Mouse (Mus musculus): ENCODE data around the gene Plekhg3. TPM values are rescaled to one million over a fixed set of nuclear protein-coding genes. Genes with fewer than 3 reads are reported as not detected.

Plekhg3 gene
- 1.0 and 1.3 TPM in 2 replicates for polyA plus RNA-seq (2014; fragmentation: Nextera tagmentation; extraction: Ambion mirVana)

- Histone ChIP-seq H3K9ac (ENCODE audit: low read length) (no peak within 1 kb of the TSS), H3K4me3 (ENCODE audit: low read depth, low read length) (no peak within 1 kb of the TSS), H3K9me3 (ENCODE audit: control insufficient read depth, low read length) (no peaks in the 10 kb centered on the region), H3K27me3 (ENCODE audit: control insufficient read depth, insufficient read depth, low read length) (peaks cover 46% of the 10 kb centered on the region), H3K4me2 (ENCODE audit: low read depth, low read length, severe bottlenecking) (no peak within 1 kb of the TSS), H3K36me3 (ENCODE audit: control insufficient read depth, insufficient read depth, low read length) (no peaks in the 10 kb centered on the region), H3K27ac (ENCODE audit: low read depth, low read length) (no peak within 1 kb of the TSS), H3K4me1 (replicated peaks; ENCODE audit: control insufficient read depth, insufficient read depth, low read length) (peaks cover 11% of the 10 kb centered on the region; the same call in 1 of the 2 replicates)
- ATAC-seq (replicated peaks; ENCODE audit: low FRiP score), result no peak
- no peak for DNase-seq (ENCODE audit: low spot score)
- 28% methylated on average over 6 of the region's 6 CpGs for WGBS
These were observed at the start of gene Plekhg3 for GRCm38 (mm10) chr12:76530580-76531139. Plekhg3 (plus strand) TSS chr12:76530891.

DNA sequence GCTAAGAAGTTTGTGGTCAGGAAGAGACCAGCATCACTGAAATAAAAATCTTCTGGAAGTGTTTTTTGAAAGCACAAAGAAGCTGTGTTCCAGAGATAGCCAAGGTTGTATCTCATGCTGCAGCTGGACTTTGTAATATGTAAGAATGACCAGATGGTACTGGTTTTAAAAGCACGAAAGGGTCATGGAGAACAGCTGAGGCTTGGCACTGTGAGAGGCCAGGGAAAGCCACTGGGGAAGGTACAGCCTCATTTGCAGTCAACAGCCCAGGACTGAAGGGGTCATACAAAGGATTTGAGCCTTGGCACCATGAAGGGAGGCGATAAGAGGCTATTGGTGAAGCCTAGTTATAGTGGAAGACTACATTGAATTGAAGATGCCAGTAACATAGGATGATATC lies 48.2 kb upstream of the Plekhg3 start:
- no peak overlapping the region for H3K4me3 ChIP-seq (ENCODE audit: low read depth, low read length)
- H3K27ac ChIP-seq (ENCODE audit: low read depth, low read length), result no peak overlapping the region
- H3K27me3 ChIP-seq (ENCODE audit: control insufficient read depth, insufficient read depth, low read length), result no peaks in the 10 kb centered on the region
- DNase-seq (ENCODE audit: low spot score) (no peak), ATAC-seq (replicated peaks; ENCODE audit: low FRiP score) (no peak)
- no peak overlapping the region for H3K9ac ChIP-seq (ENCODE audit: low read length)
- no peak overlapping the region for H3K4me2 ChIP-seq (ENCODE audit: low read depth, low read length, severe bottlenecking)
- H3K36me3 ChIP-seq (ENCODE audit: control insufficient read depth, insufficient read depth, low read length), result no peaks in the 10 kb centered on the region
- 81% methylated on average over 2 of the region's 2 CpGs for WGBS
- no peaks in the 10 kb centered on the region for H3K9me3 ChIP-seq (ENCODE audit: control insufficient read depth, low read length)
- H3K4me1 ChIP-seq (replicated peaks; ENCODE audit: control insufficient read depth, insufficient read depth, low read length), result no peaks in the 10 kb centered on the region

GRCm38 (mm10) chr12:76482948-76483347 lies 47.7 kb upstream of the Plekhg3 start:
- 94% methylated on average over 2 of the region's 2 CpGs for WGBS
- no peaks in the 10 kb centered on the region for H3K9me3 ChIP-seq (ENCODE audit: control insufficient read depth, low read length)

DNA sequence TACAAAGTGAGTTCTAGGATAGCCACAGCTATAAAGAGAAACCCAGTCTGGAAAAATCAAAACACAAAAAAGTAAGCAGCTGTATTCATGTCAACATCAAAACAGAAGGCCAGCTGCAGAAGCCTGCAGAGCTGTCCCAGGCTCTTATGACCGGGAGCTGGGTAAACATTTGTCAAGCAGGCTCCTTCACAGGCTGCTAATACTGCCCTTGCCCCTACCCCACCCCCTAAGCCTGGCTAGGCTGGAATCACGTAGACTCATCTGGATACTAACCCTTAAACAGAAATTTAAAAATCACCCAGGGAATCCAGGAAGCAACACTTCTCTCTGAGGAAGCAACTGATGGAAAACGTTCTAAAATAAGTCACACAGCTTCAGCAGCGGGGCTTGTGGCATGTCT lies 45.8 kb upstream of the Plekhg3 start:
- 70% methylated on average over 4 of the region's 4 CpGs for WGBS

More at GRCm38 (mm10) chr12:76482948-76483347, 47.7 kb upstream of the Plekhg3 start:
- no peak overlapping the region for H3K9ac ChIP-seq (ENCODE audit: low read length)
- H3K27me3 ChIP-seq (ENCODE audit: control insufficient read depth, insufficient read depth, low read length), result no peaks in the 10 kb centered on the region
- no peak overlapping the region for H3K4me2 ChIP-seq (ENCODE audit: low read depth, low read length, severe bottlenecking)
- H3K36me3 ChIP-seq (ENCODE audit: control insufficient read depth, insufficient read depth, low read length), result no peaks in the 10 kb centered on the region
- DNase-seq (ENCODE audit: low spot score), result no peak
- no peak overlapping the region for H3K27ac ChIP-seq (ENCODE audit: low read depth, low read length)
- no peak for ATAC-seq (replicated peaks; ENCODE audit: low FRiP score)
- H3K4me3 ChIP-seq (ENCODE audit: low read depth, low read length), result no peak overlapping the region
- H3K4me1 ChIP-seq (replicated peaks; ENCODE audit: control insufficient read depth, insufficient read depth, low read length), result no peaks in the 10 kb centered on the region

GRCm38 (mm10) chr12:76485381-76485780 lies 45.3 kb upstream of the Plekhg3 start:
- ATAC-seq (replicated peaks; ENCODE audit: low FRiP score), result no peak
- no peak for DNase-seq (ENCODE audit: low spot score)
- no peaks in the 10 kb centered on the region for H3K36me3 ChIP-seq (ENCODE audit: control insufficient read depth, insufficient read depth, low read length)
- no peaks in the 10 kb centered on the region for H3K9me3 ChIP-seq (ENCODE audit: control insufficient read depth, low read length)
- H3K27ac ChIP-seq (ENCODE audit: low read depth, low read length), result no peak overlapping the region
- no peak overlapping the region for H3K4me3 ChIP-seq (ENCODE audit: low read depth, low read length)
- 58% methylated on average over 11 of the region's 11 CpGs for WGBS
- no peaks in the 10 kb centered on the region for H3K27me3 ChIP-seq (ENCODE audit: control insufficient read depth, insufficient read depth, low read length)
- no peak overlapping the region for H3K4me2 ChIP-seq (ENCODE audit: low read depth, low read length, severe bottlenecking)
- no peak overlapping the region for H3K9ac ChIP-seq (ENCODE audit: low read length)
- H3K4me1 ChIP-seq (replicated peaks; ENCODE audit: control insufficient read depth, insufficient read depth, low read length), result no peaks in the 10 kb centered on the region

More for the DNA sequence above, 45.8 kb upstream of the Plekhg3 start:
- Histone ChIP-seq H3K9me3 (ENCODE audit: control insufficient read depth, low read length) (no peaks in the 10 kb centered on the region), H3K27me3 (ENCODE audit: control insufficient read depth, insufficient read depth, low read length) (no peaks in the 10 kb centered on the region), H3K9ac (ENCODE audit: low read length) (no peak overlapping the region), H3K4me1 (replicated peaks; ENCODE audit: control insufficient read depth, insufficient read depth, low read length) (no peaks in the 10 kb centered on the region), H3K4me2 (ENCODE audit: low read depth, low read length, severe bottlenecking) (no peak overlapping the region), H3K4me3 (ENCODE audit: low read depth, low read length) (no peak overlapping the region), H3K36me3 (ENCODE audit: control insufficient read depth, insufficient read depth, low read length) (no peaks in the 10 kb centered on the region), H3K27ac (ENCODE audit: low read depth, low read length) (no peak overlapping the region)
- DNase-seq (ENCODE audit: low spot score), result no peak
- ATAC-seq (replicated peaks; ENCODE audit: low FRiP score), result no peak

DNA sequence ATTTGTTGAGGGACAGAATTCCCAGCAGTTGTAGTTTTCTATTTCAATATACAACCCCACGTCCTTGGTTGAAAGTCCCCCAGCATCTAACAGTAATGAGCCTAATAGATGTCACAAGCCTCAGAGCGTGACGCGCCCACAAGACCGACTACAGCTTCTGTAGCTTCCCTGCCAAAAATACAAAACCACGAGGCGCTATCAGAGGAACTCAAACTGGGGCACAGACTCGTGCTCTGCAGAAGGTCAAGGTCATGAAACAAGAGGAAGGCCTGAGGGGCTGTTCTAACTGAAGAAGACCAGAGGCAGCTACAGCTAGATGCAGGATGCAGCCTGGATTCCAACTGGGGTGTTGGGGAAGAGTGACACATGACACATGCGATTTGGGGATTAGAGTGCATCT lies 43.7 kb upstream of the Plekhg3 start:
- no peak for ATAC-seq (replicated peaks; ENCODE audit: low FRiP score)
- Histone ChIP-seq H3K36me3 (ENCODE audit: control insufficient read depth, insufficient read depth, low read length) (no peaks in the 10 kb centered on the region), H3K9ac (ENCODE audit: low read length) (no peak overlapping the region), H3K27ac (ENCODE audit: low read depth, low read length) (no peak overlapping the region), H3K27me3 (ENCODE audit: control insufficient read depth, insufficient read depth, low read length) (no peaks in the 10 kb centered on the region), H3K4me3 (ENCODE audit: low read depth, low read length) (no peak overlapping the region), H3K4me1 (replicated peaks; ENCODE audit: control insufficient read depth, insufficient read depth, low read length) (no peaks in the 10 kb centered on the region), H3K9me3 (ENCODE audit: control insufficient read depth, low read length) (no peaks in the 10 kb centered on the region), H3K4me2 (ENCODE audit: low read depth, low read length, severe bottlenecking) (no peak overlapping the region)
- DNase-seq (ENCODE audit: low spot score), result no peak
- WGBS, result 88% methylated on average over 9 of the region's 9 CpGs

- 74% methylated on average over 1 of the region's 1 CpGs for WGBS
- Histone ChIP-seq H3K4me2 (ENCODE audit: low read depth, low read length, severe bottlenecking) (no peak overlapping the region), H3K4me1 (replicated peaks; ENCODE audit: control insufficient read depth, insufficient read depth, low read length) (no peaks in the 10 kb centered on the region; the same call in 1 of the 2 replicates), H3K9ac (ENCODE audit: low read length) (no peak overlapping the region), H3K4me3 (ENCODE audit: low read depth, low read length) (no peak overlapping the region), H3K27ac (ENCODE audit: low read depth, low read length) (no peak overlapping the region), H3K36me3 (ENCODE audit: control insufficient read depth, insufficient read depth, low read length) (no peaks in the 10 kb centered on the region), H3K27me3 (ENCODE audit: control insufficient read depth, insufficient read depth, low read length) (no peaks in the 10 kb centered on the region), H3K9me3 (ENCODE audit: control insufficient read depth, low read length) (no peaks in the 10 kb centered on the region)
- ATAC-seq (replicated peaks; ENCODE audit: low FRiP score) (no peak), DNase-seq (ENCODE audit: low spot score) (no peak)
These were observed 39.9 kb upstream of the Plekhg3 start for GRCm38 (mm10) chr12:76490798-76491197.

DNA sequence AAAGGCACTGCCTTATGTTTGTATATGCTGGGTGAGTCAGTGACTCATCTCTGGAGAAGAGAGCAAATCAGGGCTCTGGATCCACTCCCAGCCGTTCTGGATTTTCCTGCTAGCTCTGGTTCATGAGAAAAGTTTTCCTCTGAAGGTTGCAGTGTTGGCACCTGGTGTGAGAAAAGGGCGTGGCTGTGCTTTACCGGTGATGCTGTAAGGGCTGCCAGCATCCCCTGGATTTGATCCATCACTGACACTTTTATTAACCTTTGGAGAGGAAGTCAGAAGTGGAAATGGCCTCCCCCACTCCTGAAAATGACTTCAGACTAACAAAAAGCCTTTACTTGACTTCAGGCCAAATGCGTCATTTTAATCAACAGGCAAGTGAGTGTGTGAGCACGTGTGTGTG lies 37.2 kb upstream of the Plekhg3 start:
- Histone ChIP-seq H3K9me3 (ENCODE audit: control insufficient read depth, low read length) (no peaks in the 10 kb centered on the region), H3K4me1 (replicated peaks; ENCODE audit: control insufficient read depth, insufficient read depth, low read length) (no peaks in the 10 kb centered on the region; the same call in 1 of the 2 replicates), H3K4me3 (ENCODE audit: low read depth, low read length) (no peak overlapping the region), H3K27ac (ENCODE audit: low read depth, low read length) (no peak overlapping the region), H3K4me2 (ENCODE audit: low read depth, low read length, severe bottlenecking) (no peak overlapping the region), H3K9ac (ENCODE audit: low read length) (no peak overlapping the region), H3K36me3 (ENCODE audit: control insufficient read depth, insufficient read depth, low read length) (no peaks in the 10 kb centered on the region), H3K27me3 (ENCODE audit: control insufficient read depth, insufficient read depth, low read length) (no peaks in the 10 kb centered on the region)
- DNase-seq (ENCODE audit: low spot score) (no peak), ATAC-seq (replicated peaks; ENCODE audit: low FRiP score) (no peak)
- 68% methylated on average over 5 of the region's 5 CpGs for WGBS

- no peak overlapping the region for H3K4me3 ChIP-seq (ENCODE audit: low read depth, low read length)
- H3K4me2 ChIP-seq (ENCODE audit: low read depth, low read length, severe bottlenecking), result no peak overlapping the region
- no peaks in the 10 kb centered on the region for H3K27me3 ChIP-seq (ENCODE audit: control insufficient read depth, insufficient read depth, low read length)
- ATAC-seq (replicated peaks; ENCODE audit: low FRiP score) (no peak), DNase-seq (ENCODE audit: low spot score) (no peak)
- no peaks in the 10 kb centered on the region for H3K36me3 ChIP-seq (ENCODE audit: control insufficient read depth, insufficient read depth, low read length)
- H3K27ac ChIP-seq (ENCODE audit: low read depth, low read length), result no peak overlapping the region
- no peak overlapping the region for H3K9ac ChIP-seq (ENCODE audit: low read length)
- no peaks in the 10 kb centered on the region; the same call in 1 of the 2 replicates for H3K4me1 ChIP-seq (replicated peaks; ENCODE audit: control insufficient read depth, insufficient read depth, low read length)
- no peaks in the 10 kb centered on the region for H3K9me3 ChIP-seq (ENCODE audit: control insufficient read depth, low read length)
- 76% methylated on average over 4 of the region's 4 CpGs for WGBS
These were observed 35.3 kb upstream of the Plekhg3 start for GRCm38 (mm10) chr12:76495381-76495780.
